Mouse (Mus musculus): ENCODE results near the gene Lsamp.
"Not testable (repeated sequence)": the region's sequence is repeated elsewhere in the genome, so short reads cannot be mapped to it uniquely, and the experiment has no call there.

The Lsamp gene

DNA sequence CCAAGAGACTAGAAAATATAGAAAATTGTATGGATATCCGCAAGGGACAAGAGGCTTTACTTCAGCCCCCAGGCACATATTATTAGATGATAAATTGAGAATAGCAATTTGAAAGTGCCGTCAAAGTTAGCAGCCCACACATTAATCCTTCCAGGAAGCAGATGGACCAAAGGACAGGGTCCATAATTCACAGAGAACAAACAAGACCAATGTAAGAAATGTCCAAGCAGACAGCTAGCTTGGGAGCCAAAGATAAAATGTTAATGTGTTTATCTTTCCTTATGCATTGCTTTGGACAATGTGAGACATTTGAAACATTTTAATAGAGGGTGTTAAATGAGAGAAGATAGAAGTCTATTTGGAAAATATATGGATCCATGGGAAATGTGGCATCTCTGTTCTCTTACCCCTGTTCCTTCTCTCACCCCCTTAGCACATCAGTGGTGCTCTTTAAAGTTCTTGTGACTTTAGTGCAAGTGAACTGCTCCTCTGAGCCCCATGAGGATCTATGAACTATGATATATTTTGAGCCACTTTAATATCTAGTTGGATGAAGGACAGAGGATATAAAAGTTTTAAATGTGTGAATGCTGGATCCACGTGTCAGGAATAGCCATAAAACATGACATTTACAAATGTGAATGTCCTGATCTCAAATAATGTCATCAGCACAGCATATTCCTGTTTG, 1952.9 kb downstream of the Lsamp start:
- DNase-seq (ENCODE audit: low read depth): no peak

DNA sequence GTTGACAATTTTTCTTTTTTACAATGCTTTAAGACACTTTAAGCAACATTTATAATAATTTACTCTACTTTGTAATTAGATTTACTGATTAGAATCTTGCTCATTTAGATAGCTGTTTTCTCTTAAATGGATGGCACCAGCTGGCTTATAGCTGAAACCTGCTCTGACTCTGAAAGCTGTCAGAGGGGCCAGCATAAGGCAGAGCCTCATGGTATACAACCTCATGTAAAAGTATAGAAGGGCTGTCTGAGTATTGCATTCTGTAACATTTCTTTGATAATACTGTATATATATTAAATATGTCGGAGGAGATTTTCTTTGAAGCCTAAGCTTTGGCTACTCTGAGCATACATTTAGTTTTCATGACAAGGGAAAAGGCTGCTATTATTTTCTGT, 1953.4 kb downstream of the Lsamp start:
- no peak for DNase-seq (ENCODE audit: low read depth)

DNA sequence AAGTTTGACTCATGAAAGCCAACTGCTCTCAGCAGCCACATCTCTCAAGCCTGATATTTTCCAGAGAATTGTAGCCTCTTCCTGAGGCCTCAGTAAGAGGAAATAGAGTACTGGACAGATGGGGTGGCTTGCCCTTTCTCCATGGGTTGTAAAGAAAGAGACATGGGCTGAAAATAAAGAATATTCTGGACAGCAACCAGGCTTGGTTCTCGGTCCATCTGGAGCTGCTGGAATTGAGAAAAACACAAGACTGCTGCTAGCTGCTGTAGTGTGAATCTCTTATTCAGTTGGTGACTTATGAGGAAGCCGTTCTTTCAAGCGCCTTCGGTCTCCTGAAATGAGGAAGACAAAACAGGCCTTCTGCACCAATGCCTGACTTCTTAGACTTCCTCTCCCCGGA, 1954.1 kb downstream of the Lsamp start:
- DNase-seq (ENCODE audit: low read depth): no peak

GRCm38 (mm10) chr16:41941591-41942315, 1957.6 kb downstream of the Lsamp start:
- DNase-seq (ENCODE audit: low read depth): no peak

- no peak for DNase-seq (ENCODE audit: low read depth)
These were observed 1973.7 kb downstream of the Lsamp start for GRCm38 (mm10) chr16:41957811-41958210.

DNA sequence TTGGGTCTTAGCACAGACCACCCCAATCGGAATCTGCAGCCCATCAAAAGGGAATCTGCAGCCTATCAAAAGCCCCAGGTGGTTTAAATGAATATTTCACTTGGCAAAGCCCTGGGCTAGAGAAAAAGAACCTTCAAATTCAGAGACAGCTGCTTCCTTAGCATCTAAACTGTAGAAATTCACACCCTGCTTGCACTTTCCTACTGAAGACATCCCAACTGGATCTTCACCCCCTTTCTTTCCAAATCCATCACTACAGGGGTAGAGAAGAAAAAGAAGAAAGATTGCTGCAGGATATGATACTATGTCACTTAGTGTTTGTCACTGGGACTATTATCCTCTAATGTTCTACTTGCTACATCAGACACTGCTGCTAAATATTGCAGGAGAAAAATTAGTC, 1981.5 kb downstream of the Lsamp start:
- DNase-seq (ENCODE audit: low read depth): no peak

DNA sequence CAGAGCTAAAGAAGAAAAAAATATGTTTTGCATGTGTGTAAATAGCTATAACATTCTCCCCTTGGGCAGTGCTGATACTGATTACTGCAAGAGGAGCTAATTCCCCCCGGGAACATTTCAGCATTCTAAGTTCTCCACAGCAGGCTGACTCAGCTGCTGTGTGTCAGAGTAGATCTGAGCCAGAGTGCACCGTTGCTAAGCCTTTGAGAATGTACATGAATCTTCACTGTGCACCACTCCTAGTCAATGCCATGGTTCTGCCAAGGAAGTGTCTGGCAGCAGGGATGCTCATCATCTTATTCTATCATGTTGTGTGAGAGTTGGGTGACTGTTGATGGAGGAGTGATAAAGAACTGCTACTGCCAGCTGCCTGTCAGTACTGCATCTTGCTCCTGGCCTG, 1985.1 kb downstream of the Lsamp start:
- DNase-seq (ENCODE audit: low read depth): no peak

DNA sequence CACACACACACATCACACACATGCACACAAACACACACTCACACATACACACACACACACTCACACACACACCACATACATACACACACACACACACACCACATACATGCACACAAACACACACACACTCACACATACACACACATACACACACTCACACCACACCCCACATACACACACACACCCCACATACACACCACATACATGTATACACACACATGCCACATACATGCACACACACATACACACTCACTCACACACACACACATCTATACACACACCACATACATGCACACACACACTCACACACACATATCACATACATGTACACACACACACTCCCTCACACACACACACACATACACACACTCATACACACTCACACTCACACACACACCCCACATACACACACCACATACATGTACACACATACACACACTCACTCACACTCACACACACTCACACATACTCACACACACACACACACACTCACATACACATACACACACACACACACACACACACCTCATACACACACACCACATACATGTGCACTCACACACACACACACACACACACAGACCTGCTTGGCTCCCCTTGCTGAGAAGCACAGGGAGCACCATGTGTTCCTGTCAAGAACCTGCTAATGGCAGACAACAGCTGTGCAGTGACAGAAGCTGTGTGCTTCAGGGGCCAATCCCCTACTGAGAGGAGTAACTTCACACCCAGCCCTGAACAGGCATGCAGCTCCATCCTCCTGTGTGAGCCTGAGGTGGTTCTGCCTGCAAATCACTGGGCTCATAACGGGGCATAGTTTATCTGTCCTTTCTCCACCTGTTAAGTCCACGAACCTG, 1990.9 kb downstream of the Lsamp start:
- no peak for DNase-seq (ENCODE audit: low read depth)

- no peak for DNase-seq (ENCODE audit: low read depth)
These were observed 1992.7 kb downstream of the Lsamp start for GRCm38 (mm10) chr16:41976897-41977296.

DNA sequence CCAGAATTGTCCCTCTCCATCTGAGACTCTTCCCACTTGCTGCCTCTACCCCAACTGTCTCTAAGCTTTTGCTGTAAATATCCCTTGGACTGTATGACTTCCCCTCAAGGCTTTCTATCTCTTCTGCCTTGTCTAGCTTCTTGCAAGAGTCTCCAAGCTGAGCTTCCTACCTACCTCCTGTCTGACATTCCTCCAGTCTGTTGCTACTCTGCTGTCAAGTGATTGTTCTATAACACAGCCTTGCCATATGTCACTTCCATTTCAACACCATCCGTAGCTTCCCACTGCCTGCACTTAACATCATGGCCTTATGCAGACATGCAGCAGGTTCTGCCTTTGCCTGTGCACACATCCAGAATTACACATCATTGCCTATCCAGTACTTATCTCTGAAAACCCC, 2012.8 kb downstream of the Lsamp start:
- no peak for DNase-seq (ENCODE audit: low read depth)

DNA sequence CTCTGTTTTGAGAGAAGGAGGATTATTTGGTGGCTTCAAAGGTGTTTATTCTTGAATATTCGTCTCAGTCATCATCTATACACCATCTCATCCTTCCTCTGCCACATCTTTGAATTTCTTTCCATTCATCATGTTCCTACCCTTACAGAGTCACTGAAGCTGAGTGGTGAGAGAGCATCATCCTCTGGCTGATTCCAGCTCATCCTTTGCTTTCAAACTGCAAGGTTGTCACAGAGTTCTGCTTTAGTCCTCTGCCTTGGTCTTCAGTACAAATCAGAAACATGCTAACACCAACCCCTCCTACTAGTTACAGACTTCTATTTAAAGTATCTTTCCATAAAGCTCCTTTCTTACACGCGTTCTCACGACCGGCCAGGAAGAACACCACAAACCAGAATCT, 2018.8 kb downstream of the Lsamp start:
- DNase-seq (ENCODE audit: low read depth): no peak

- not testable (repeated sequence) for DNase-seq (ENCODE audit: low read depth)
These were observed 2019.3 kb downstream of the Lsamp start for GRCm38 (mm10) chr16:42003506-42003905.

GRCm38 (mm10) chr16:42004166-42004565, 2020.0 kb downstream of the Lsamp start:
- DNase-seq (ENCODE audit: low read depth): no peak

- DNase-seq (ENCODE audit: low read depth): no peak
These were observed 2030.8 kb downstream of the Lsamp start for GRCm38 (mm10) chr16:42014937-42015336.

GRCm38 (mm10) chr16:42015443-42015842, 2031.3 kb downstream of the Lsamp start:
- DNase-seq (ENCODE audit: low read depth): no peak

DNA sequence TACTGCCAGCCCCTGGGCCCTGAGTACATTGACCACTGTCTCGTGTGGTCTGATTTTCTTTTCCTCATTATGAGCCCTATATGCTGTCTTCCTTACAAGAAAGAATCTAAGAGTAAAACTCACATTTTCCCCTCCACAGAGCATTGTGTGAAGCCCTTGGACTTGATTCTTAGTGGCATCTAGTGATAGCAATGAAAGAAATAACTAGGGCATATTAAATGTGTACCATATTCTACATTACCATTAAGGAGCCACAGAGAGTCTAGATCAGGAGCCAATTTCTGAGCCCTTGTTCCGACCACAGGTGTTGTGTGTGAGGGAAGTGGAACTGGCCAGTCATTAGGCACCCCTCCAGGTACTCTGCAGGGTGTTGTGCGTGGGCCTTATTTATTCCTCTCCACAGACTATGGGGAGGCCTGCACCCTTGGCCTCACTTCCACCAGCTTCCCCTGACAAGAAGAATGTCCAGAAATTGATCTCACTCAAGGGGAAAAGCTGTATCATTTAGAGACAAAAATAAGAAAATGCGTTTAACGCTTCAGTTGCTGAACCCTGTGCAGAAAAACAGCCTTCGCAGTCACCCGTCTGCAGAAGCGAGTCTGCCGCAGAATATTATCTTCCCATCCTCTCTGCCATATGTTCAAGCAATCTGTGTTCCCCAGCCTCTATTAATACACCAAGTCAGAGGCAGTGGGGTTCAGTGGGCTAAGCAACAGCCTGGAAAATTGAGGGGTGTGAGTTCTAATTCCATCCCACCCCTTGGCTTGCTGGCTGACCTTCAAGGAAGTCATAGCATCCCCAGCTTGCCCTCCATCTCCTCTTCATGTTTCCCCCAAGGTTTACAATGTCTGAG, 2032.9 kb downstream of the Lsamp start:
- no peak for DNase-seq (ENCODE audit: low read depth)

- DNase-seq (ENCODE audit: low read depth): no peak
These were observed 2038.4 kb downstream of the Lsamp start for GRCm38 (mm10) chr16:42022566-42022965.

DNA sequence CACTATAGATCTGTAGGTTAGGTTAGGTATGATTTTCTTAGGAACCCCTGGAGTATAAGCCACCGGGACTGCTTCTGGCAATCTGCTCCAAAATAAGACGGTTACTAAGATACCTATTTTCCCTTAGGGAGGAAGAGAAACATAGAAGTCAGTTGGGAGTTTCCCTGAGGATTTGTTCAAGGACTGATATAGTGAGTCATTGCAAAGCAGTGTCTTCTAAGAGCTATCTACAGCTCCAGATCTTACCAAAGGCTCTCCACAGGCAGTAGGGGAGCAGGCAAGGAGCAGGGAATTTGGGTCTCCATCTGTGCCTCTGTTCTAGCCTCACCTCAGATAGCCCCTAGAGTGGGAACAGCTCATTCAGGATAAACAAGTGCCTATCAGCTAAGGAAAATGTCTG, 2047.9 kb downstream of the Lsamp start:
- no peak for DNase-seq (ENCODE audit: low read depth)

DNA sequence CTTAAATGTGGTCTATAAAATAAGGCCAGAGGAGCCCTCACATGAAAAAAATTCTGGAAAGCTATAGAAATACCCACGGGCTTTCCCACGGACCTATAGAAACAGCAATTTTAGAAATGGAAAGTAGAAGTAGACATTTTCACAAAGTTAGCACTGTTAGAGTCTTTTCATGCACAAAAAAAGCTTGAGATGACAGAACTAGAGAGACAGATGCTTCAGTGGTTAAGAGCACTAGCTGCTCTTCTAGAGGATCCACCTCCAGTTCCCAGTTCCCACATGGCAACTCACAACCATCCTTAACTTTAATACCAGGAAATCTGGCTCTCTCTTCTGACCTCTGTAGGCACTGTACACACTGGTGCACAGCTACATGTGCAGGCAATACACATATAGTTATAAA, 2049.3 kb downstream of the Lsamp start:
- DNase-seq (ENCODE audit: low read depth): no peak

DNA sequence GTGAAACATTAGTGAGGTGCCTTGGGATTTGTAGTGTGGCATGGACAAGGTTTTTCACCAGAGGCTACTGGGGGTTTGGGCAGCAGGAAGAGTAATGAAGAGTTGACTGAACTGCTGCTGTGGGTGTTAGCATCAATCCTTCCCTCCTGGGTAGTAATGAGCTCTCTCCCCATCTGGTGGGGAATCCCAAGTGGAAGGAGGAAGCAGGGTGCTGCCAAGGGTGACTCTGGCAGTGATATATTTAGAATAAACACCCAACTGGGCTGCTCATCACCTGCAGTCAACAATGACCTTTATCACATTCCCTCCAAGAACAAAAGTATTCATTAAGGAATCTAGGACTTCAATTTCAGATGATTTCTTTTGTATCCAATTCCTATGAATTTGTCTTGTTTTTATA, 2064.0 kb downstream of the Lsamp start:
- DNase-seq (ENCODE audit: low read depth): no peak

DNA sequence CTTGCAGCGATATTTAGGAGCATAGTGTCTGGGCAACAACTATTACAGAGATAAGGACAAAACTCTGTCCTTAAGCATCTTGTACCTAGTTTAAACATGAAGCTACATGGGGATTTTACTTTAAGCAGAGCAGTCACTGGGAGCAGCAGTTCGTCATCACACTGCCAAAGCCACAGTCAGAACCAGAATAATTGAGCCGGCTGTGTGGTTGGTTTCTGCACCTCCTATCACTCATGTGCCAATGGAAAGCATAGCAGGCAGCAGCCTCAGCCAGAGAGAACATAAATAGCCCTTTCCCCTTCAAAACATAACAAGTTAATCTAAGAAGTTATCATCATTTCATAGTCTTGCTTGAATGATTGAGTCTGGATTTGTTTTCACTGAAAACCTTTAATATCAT, 2075.8 kb downstream of the Lsamp start:
- no peak for DNase-seq (ENCODE audit: low read depth)

GRCm38 (mm10) chr16:42074325-42074724, 2090.2 kb downstream of the Lsamp start:
- no peak for DNase-seq (ENCODE audit: low read depth)
